Mouse (Mus musculus) Muller cell, postnatal 12 days (primary cell): Measurements from ENCODE around the gene Rab37.

Experiments used
- DNase-seq: peaks from one replicate; pipeline ENCODE4 v3.0.0-alpha.2; 2015; ENCODE audit errors: inconsistent ontology term

The Rab37 gene

GRCm38 (mm10) chr11:115164976-115165374 is 73.7 kb downstream of the Rab37 start:
- peak; percentile 66 for DNase-seq

DNA sequence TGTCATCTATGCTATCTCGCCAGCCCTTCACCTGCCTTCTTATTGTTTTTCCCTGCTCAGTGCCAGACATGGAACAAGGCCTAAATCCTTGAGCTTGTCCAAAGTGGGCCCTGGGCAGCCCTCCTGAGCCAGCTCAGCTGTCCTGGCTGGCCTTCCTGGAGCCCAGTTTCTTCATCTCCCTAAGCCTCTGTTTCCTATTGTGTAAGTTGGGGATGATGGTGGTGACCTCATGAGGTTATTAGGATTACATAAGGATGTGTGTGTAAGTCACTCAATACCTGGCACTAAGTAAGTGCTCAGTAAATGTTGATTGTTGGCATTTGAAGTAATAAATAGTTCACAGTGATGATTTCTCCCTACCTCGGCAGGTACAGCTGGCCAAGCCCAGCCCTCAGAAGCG is 75.5 kb downstream of the Rab37 start:
- no peak for DNase-seq

GRCm38 (mm10) chr11:115167631-115168249 is 76.5 kb downstream of the Rab37 start:
- no peak for DNase-seq

DNA sequence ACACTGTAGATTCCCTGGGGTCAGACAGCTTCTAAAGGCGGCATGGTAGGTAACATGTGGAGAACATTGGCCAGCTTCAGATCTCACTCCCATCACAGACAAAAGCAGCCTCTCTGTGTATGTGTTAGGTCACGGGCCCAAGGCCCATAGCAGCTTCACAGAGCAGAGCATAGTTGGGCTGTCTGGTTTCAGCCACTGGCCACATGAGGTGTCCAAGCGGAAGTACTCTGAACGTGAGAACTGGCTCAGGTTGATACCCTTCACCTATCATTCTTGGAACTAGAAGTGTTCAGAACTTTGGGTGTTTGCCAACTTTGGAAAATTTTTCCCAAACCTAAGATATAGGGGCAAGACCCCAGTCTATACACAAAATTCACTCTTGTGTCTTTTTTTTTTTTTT is 78.2 kb downstream of the Rab37 start:
- no peak for DNase-seq

GRCm38 (mm10) chr11:115171125-115171524 is 79.9 kb downstream of the Rab37 start:
- DNase-seq: no peak

- peak; percentile 55 for DNase-seq
These were observed 81.6 kb downstream of the Rab37 start for GRCm38 (mm10) chr11:115172825-115173287.

DNA sequence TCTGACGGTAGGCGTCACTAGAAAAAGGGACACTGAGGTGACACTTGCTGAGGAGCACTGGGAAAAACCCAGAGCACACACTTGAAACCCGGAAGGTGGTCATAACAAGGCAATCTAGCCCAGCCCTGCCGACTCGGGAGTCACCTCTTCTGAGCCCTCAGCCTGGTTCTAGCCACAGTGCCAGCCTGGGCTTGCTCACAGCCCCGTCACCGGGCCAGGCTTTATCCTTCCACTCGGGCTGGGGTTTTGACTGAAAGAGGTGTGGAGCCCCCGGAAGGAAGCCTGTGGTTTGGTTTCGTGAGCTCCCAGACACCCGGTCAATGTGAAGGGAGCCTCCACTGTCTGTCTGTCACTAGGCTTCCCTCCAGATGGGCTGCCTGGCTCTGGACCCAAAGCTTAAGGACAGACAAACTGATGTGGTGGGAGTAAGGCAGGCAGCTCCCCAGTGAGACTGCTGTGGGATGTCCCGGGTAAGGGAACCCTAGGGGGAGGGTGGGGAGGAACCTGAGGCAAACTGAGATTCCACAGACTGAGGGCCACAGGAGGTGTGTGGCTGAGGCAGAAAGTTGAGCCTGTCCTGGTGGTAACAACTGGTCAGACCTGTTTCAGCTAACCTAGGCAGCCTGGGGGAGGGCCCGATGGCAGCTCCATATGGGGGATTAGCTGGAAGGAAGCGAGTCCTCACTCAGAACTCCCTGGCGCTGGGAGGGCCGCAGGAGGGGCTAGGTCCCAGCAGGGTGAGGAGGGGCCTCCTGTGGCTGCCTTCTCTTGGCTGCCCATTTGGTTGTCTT is 82.5 kb downstream of the Rab37 start:
- no peak for DNase-seq

DNA sequence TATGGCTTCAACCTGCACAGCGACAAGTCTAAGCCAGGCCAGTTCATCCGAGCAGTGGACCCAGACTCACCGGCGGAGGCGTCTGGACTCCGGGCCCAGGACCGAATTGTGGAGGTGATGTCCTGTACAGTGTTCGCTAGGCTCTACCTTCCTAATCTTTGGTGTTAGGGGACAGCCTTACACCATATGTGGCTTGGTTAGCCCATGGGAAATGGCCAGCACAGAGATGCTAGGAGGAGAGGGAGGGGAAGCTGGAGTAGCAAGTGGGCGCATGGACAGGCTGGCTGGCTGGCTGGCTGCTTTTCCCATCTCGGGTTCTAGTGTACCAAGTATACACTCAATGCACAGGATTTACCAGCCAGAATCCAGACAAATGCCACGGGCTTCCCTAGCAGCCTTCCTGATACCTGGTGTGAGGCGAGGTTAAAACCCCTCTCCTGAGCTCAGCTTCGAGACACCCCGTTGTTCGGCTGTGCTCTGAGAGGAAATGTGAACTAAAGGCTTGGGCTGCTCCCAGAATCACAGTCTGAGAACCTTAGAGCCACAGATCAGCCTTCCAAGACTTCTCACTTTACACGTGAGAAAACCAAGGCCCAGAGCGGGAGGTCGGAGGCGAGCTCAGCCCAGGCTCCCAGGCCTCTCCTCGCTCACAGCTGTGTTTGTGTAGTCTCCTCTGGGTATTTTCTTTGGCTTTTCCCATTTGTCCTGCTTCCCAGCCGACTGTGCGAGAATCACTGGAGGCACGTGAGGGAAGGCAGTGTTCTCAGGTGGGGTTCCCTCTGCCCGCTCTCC is 85.4 kb downstream of the Rab37 start:
- DNase-seq: no peak

GRCm38 (mm10) chr11:115177559-115178195 is 86.4 kb downstream of the Rab37 start:
- peak; percentile 45 for DNase-seq

- DNase-seq: no peak
These were observed 87.5 kb downstream of the Rab37 start for GRCm38 (mm10) chr11:115178766-115179165.

DNA sequence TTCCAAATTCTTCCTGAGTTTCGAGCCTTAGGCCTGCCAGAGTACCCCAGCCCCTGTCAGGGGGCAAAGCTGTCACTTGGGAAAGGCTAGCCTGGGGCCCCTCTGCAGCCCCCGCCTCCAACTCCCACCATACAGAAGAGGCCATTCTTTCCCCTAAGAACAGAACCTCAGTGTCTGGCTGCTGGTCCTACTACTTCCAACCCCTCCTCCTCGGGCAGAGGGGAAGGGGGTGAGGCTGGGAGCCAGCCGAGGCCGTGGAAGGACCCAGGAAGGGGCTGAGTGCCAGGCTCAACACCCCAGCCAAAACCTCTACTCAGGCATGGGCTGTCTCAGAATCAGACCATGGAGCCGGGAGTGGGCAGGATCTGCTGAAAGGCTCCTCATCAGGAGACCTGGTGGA is 88.0 kb downstream of the Rab37 start:
- DNase-seq: no peak

GRCm38 (mm10) chr11:115179881-115180280 is 88.7 kb downstream of the Rab37 start:
- no peak for DNase-seq

GRCm38 (mm10) chr11:115181913-115182638 is 90.8 kb downstream of the Rab37 start:
- peak; percentile 74 for DNase-seq

DNA sequence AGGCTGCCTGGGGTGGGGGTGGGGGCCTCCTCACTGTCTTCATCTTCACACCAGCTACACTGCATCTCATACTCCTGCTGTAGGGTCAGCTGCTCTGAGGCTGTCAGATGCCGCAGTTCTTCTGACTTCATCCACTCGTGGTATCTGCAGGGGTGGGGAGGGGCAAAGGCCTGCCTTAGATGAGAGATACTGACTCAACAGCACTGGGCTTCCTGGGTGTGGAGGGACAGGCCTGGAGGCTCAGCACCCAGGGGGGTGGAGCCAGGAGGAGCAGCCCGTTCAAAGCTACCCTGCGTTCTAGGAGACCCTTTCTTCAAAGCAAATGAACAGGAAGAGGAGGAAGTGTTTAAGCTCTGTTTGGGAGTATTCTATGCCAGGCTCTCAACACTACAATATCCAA is 93.7 kb downstream of the Rab37 start:
- DNase-seq: no peak

DNA sequence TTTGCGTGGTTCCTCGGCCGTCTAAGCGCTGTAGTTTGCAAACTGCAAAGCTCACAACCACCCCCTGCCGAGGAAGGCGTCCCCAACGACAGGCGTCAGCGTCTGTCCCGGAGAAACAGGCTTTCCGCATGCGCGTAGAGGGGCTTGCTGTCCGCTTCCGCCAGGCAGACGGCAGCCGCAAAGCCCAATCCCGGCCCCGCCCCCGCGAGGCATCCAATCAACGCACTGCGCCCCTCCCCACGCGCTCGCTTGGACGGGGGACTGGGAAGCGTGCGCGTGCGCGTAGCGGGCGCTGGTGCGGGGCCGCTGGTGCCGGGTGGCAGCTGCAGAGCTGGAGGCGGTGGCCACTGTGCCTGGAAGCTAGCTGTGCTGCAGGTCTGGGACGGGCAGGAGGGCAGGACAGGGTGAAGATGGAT is 96.0 kb downstream of the Rab37 start, which contains the start of gene Tmem104:
Tmem104 (plus strand) TSS at position 264 of the 416 bp plus-strand sequence.
- DNase-seq: peak; percentile 100

- DNase-seq: no peak
These were observed 96.5 kb downstream of the Rab37 start, which contains the start of gene Nat9 for GRCm38 (mm10) chr11:115187693-115188092. Nat9 (minus strand) TSS chr11:115187859.

- DNase-seq: no peak
These were observed 97.5 kb downstream of the Rab37 start for GRCm38 (mm10) chr11:115188539-115189231.

- DNase-seq: no peak
These were observed 98.1 kb downstream of the Rab37 start for GRCm38 (mm10) chr11:115189304-115189703.

DNA sequence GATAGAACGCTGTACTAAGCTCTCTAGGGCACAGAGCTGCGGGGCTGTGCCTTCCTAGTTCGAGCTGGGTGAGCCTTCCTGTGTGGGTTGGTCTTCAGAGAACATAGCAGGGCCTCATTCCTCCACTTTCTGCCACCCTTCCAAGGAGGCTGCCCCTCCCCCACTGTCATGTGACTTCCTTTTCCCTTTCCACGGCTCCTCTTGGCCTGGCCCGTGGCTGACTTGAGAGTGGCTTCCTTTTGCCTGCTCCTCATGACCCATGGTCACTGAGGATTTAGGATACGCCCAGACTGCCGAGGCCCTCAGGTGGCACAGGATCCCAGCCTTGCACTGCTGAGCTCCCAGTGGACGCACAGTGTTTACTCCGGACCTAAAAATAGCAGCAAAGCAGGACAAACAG is 100.9 kb downstream of the Rab37 start:
- no peak for DNase-seq

DNA sequence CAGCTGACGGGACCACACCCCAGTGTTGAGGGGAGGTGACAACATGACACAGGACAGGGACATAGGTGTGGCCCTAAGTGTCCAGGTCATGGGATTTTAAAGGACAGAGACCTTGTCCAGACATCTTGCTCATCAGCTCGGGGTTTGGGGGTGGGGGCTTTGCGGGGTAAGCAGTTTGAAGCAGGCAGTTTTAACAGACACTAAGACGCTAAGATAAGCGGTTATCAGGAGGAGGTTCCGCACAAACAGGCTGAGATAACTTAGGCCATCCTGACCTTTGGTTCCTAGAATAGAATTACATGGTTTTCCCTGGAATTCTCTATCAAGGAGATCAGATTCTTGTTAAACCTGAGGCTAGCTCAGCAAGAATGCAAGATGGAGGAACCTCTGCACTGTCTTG is 103.5 kb downstream of the Rab37 start:
- no peak for DNase-seq
